Mouse (Mus musculus): ENCODE data around the gene Mast4. TPM values are rescaled to one million over a fixed set of nuclear protein-coding genes. Genes with fewer than 3 reads are reported as not detected.

Gene Mast4
- polyA plus RNA-seq, 1 experiment from 2014 or later, result 36.9 TPM

DNA sequence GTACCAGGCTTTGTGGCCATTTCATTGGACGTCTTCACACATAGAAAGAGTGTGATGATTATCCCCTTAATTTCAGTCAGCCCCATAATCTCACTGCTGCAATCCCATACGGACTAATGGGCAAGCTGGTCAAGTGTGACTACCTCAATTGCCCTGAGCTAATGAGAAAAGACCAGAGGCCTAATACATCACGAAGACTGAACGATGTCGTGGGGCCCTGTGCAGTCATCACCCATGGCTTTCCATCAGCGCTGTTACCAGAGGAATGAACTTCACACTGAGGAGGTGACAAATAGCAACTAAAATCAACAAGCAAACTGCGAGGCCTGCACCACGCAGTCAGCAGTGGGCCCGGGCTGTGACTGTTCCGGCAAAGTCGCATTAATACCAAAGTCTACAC is 344.7 kb downstream of the Mast4 start:
- Histone ChIP-seq H3K9me3 (replicated peaks; ENCODE audit: control insufficient read depth, low read length) (no peaks in the 10 kb centered on the region), H3K27ac (ENCODE audit: low read length) (no peak overlapping the region), H3K4me2 (ENCODE audit: low read depth, low read length) (no peak overlapping the region), H3K9ac (ENCODE audit: low read length) (no peak overlapping the region), H3K27me3 (ENCODE audit: control insufficient read depth, insufficient read depth, low read length) (no peaks in the 10 kb centered on the region), H3K4me1 (ENCODE audit: control insufficient read depth, insufficient read depth, low read length) (peaks cover 6% of the 10 kb centered on the region; the same call in 1 of the 2 replicates), H3K36me3 (ENCODE audit: control insufficient read depth, insufficient read depth) (no peaks in the 10 kb centered on the region), H3K4me3 (ENCODE audit: low read length) (no peak overlapping the region)
- no peak for ATAC-seq (replicated peaks; ENCODE audit: extremely low read depth, insufficient read depth, low FRiP score)
- 73% methylated on average over 11 of the region's 11 CpGs for WGBS

DNA sequence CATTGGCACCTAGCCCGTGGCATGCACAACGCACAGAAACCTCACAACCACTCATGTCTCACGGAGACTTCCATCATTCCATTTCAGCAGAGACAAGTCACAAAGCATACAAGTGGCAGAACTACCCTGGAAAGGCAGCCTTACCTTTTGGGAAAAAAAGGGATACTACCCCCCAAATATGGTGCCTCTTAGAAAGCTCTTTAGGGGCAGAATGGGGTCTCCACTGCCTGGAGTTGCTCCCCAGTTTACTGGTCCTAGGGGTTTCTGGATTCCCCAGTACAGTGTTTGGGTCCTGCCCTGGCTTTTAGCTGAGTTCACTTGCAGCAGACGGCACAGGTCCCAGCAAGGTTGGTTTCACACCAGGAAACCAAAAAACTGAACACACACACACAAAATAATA is 345.3 kb downstream of the Mast4 start:
- ATAC-seq (replicated peaks; ENCODE audit: extremely low read depth, insufficient read depth, low FRiP score), result no peak
- Histone ChIP-seq H3K4me2 (ENCODE audit: low read depth, low read length) (no peak overlapping the region), H3K27ac (ENCODE audit: low read length) (no peak overlapping the region), H3K4me1 (ENCODE audit: control insufficient read depth, insufficient read depth, low read length) (peaks cover 6% of the 10 kb centered on the region; the same call in 1 of the 2 replicates), H3K36me3 (ENCODE audit: control insufficient read depth, insufficient read depth) (0 out of 2 replicates have a peak, but pooled peaks cover 3% of the 10 kb centered on the region), H3K9me3 (replicated peaks; ENCODE audit: control insufficient read depth, low read length) (0 out of 2 replicates have a peak, but pooled peaks cover 2% of the 10 kb centered on the region), H3K4me3 (ENCODE audit: low read length) (no peak overlapping the region), H3K9ac (ENCODE audit: low read length) (no peak overlapping the region), H3K27me3 (ENCODE audit: control insufficient read depth, insufficient read depth, low read length) (no peaks in the 10 kb centered on the region)
- 81% methylated on average over 4 of the region's 4 CpGs for WGBS

DNA sequence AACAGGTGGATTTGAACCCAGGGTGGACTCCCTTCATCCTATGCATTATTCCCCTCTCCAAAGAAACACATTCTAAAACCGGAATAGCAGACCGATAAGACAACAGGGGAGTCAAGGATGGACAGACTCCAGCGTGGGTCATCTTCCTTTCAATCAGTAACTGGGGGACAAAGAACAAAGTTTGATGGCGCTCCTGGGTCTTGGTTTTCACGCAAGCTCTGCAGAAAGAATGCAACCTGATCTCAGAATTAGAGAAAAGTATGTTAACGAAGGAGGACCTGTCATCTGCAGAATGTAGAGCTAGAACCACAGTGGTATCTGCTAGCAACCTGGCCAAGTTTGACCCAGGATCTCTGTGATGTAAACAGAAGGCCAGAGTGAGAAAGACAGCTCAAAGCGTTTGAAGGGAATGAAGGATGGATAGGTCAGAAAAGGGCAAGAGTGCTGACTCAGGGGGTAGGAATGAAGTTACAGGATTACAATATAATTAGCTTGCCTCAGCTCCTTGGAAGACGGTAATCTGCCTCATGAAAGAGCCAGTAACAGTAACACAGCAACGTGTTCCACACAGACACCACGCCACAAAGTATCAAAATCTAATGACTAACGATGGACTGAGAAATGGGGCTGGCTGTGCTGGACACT is 345.9 kb downstream of the Mast4 start:
- Histone ChIP-seq H3K4me2 (ENCODE audit: low read depth, low read length) (no peak overlapping the region), H3K9me3 (replicated peaks; ENCODE audit: control insufficient read depth, low read length) (0 out of 2 replicates have a peak, but pooled peaks cover 2% of the 10 kb centered on the region), H3K9ac (ENCODE audit: low read length) (no peak overlapping the region), H3K36me3 (ENCODE audit: control insufficient read depth, insufficient read depth) (0 out of 2 replicates have a peak, but pooled peaks cover 3% of the 10 kb centered on the region), H3K4me1 (ENCODE audit: control insufficient read depth, insufficient read depth, low read length) (peaks cover 6% of the 10 kb centered on the region; the same call in 1 of the 2 replicates), H3K27ac (ENCODE audit: low read length) (no peak overlapping the region), H3K4me3 (ENCODE audit: low read length) (no peak overlapping the region), H3K27me3 (ENCODE audit: control insufficient read depth, insufficient read depth, low read length) (no peaks in the 10 kb centered on the region)
- 70% methylated on average over 11 of the region's 11 CpGs for WGBS
- ATAC-seq (replicated peaks; ENCODE audit: extremely low read depth, insufficient read depth, low FRiP score), result no peak

DNA sequence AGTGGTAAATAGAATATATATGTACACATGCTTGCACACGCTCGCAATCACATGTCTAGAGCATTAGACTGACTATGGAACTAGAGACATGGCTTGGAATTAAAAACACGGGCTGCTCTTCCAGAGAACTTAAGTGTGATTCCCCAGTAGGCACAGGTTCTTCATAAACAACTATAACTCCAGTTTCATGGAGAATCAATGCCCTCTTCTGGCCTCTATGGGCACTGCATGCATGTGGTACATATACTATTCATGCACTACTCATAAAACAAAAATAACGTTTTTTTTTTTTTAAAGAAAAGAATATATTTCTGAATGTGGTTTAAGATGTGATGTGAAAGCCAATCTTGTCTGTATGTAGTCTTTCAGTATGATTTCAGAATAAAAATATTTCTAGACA is 349.7 kb downstream of the Mast4 start:
- Histone ChIP-seq H3K4me3 (ENCODE audit: low read length) (no peak overlapping the region), H3K4me2 (ENCODE audit: low read depth, low read length) (no peak overlapping the region), H3K9me3 (replicated peaks; ENCODE audit: control insufficient read depth, low read length) (peaks cover 7% of the 10 kb centered on the region), H3K9ac (ENCODE audit: low read length) (no peak overlapping the region), H3K36me3 (ENCODE audit: control insufficient read depth, insufficient read depth) (peaks cover 8% of the 10 kb centered on the region; the same call in 1 of the 2 replicates), H3K4me1 (ENCODE audit: control insufficient read depth, insufficient read depth, low read length) (peaks cover 3% of the 10 kb centered on the region; the same call in 1 of the 2 replicates), H3K27me3 (ENCODE audit: control insufficient read depth, insufficient read depth, low read length) (no peaks in the 10 kb centered on the region), H3K27ac (ENCODE audit: low read length) (no peak overlapping the region)
- ATAC-seq (replicated peaks; ENCODE audit: extremely low read depth, insufficient read depth, low FRiP score), result no peak
- WGBS, result 98% methylated on average over 4 of the region's 4 CpGs

DNA sequence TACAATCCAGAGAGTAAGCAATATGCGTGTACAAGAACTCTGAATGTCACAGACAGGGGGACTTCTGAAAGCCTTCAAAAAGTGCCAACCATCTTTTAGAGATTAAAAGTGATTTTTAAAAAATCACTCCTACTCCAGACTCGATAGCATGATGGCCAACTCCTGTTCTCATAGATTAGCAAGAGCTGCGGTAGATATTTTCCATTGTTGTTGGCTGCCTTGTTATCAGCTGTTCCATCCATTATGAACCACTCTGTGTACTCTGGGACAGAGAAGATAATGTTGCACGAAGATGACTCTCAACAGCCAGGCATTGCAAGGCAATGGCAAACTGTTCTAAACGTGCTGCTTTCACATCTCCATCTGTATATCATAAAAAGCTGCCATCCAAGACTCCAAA is 360.4 kb downstream of the Mast4 start:
- Histone ChIP-seq H3K4me3 (ENCODE audit: low read length) (no peak overlapping the region), H3K4me1 (ENCODE audit: control insufficient read depth, insufficient read depth, low read length) (peaks cover 22% of the 10 kb centered on the region), H3K27ac (ENCODE audit: low read length) (no peak overlapping the region), H3K4me2 (ENCODE audit: low read depth, low read length) (no peak overlapping the region), H3K9ac (ENCODE audit: low read length) (no peak overlapping the region), H3K27me3 (ENCODE audit: control insufficient read depth, insufficient read depth, low read length) (no peaks in the 10 kb centered on the region), H3K36me3 (ENCODE audit: control insufficient read depth, insufficient read depth) (no peaks in the 10 kb centered on the region), H3K9me3 (replicated peaks; ENCODE audit: control insufficient read depth, low read length) (no peaks in the 10 kb centered on the region)
- 51% methylated on average over 5 of the region's 5 CpGs for WGBS
- ATAC-seq (replicated peaks; ENCODE audit: extremely low read depth, insufficient read depth, low FRiP score), result no peak

DNA sequence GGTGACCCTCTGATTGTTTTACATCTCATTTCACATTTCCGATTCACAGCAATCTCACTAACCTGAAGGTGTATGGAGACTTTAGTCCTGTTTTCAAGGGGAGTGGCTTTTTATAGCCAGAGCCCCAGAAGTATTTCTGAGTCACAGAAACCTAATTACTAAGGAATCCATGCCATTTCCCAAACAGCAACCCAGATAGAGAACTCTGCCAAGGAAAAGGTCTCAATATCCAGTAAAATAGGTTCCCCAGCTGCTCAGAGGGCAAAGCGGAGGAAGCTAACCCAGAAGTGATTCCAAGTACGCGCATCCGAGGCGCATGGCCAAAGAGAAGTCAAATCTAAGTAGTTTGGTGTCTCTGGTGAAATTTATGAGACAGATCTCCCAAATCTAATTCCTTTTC is 370.8 kb downstream of the Mast4 start:
- H3K9ac ChIP-seq (ENCODE audit: low read length), result no peak overlapping the region
- ATAC-seq (replicated peaks; ENCODE audit: extremely low read depth, insufficient read depth, low FRiP score), result no peak
- H3K27me3 ChIP-seq (ENCODE audit: control insufficient read depth, insufficient read depth, low read length), result no peaks in the 10 kb centered on the region
- H3K4me2 ChIP-seq (ENCODE audit: low read depth, low read length), result no peak overlapping the region
- no peaks in the 10 kb centered on the region for H3K9me3 ChIP-seq (replicated peaks; ENCODE audit: control insufficient read depth, low read length)
- 90% methylated on average over 6 of the region's 6 CpGs for WGBS
- no peaks in the 10 kb centered on the region for H3K36me3 ChIP-seq (ENCODE audit: control insufficient read depth, insufficient read depth)
- no peak overlapping the region for H3K27ac ChIP-seq (ENCODE audit: low read length)
- peaks cover 5% of the 10 kb centered on the region for H3K4me1 ChIP-seq (ENCODE audit: control insufficient read depth, insufficient read depth, low read length)
- H3K4me3 ChIP-seq (ENCODE audit: low read length), result no peak overlapping the region

DNA sequence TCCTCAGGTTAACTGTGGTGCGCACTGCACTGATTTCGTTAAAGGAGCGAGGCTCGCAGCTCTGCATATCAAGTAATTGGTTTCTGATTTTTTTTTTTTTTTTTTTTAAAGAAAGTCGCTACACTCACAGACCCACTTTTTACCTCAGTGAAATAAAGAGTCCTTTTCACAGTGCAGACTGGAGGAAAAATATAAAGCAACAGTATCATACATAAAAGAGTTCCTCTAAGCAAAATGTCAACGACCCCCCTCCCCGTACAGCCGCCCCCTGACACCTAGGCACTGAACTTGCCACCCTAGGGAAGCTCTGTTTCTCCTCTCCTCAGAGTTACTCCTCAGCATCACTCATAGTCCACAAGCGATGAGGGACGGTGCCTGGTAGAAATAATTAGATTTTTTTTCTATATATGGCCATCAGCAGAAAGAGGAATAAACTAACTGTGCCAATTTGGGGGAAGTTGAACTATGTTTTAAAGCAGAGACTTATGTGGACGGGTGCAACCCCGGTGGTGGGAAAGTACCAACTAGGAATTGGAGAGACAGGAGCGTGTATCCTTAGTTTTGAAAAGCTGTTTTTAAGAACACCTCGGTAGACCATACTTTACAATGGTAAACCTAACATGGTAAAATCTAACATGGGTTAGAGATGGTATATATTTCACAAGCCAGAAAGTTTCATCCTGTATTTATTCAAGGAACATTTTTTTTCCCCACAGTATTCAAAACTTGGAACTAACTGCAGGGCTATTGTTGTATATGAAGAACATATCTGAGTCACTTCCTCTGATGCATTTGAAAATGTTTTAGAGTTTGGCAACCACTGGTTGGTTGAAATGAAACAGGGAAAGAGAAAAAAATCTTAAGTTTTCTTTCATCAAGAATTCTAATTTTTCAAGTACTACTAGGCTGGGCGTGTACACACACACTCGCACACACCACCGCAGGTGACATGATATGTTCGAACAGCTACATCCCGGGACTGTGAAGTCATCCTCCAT is 375.7 kb downstream of the Mast4 start:
- H3K9ac ChIP-seq (ENCODE audit: low read length), result peak overlapping the region; percentile 70
- no peaks in the 10 kb centered on the region for H3K36me3 ChIP-seq (ENCODE audit: control insufficient read depth, insufficient read depth)
- H3K27ac ChIP-seq (ENCODE audit: low read length), result peak overlapping the region; percentile 94
- peaks cover 24% of the 10 kb centered on the region for H3K4me1 ChIP-seq (ENCODE audit: control insufficient read depth, insufficient read depth, low read length)
- no peak for ATAC-seq (replicated peaks; ENCODE audit: extremely low read depth, insufficient read depth, low FRiP score)
- no peaks in the 10 kb centered on the region for H3K9me3 ChIP-seq (replicated peaks; ENCODE audit: control insufficient read depth, low read length)
- no peaks in the 10 kb centered on the region for H3K27me3 ChIP-seq (ENCODE audit: control insufficient read depth, insufficient read depth, low read length)
- H3K4me3 ChIP-seq (ENCODE audit: low read length), result peak overlapping the region; percentile 50
- H3K4me2 ChIP-seq (ENCODE audit: low read depth, low read length), result peak overlapping the region; percentile 64
- 42% methylated on average over 19 of the region's 19 CpGs for WGBS

DNA sequence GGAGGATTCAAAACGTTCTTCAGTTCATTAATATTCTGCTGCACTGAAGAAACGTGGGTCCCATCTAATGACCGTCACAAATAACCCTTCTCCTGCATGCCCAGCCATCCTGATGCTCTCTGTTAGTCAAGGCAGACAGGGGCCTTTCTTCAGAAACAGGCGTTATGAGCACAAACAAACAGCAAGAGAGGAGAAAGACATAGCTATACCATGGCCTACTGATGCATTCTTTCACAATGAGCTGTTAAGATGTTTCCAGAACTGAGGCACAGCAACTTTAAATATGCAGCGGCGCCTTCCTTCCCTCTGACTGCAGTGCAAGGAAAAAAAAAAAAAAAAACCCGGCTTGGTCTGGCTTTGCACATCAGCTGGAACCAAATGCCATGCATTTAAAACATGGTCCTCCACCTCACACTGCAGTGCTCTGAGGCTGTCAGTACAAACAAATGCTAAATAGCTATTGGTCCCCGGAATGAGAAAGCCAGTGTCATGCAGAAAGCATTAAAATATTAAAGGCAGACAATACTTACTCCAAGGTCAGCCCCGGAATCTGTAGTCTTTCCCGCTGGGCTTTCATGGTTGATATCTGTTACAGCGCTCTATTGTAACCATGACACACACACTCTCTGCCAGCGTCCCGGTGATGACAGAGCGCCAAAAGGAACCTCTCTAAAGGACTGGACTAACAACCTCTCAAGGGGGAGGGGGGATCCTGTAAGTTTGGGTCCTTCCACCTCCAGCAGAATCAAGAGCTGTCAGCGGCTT is 376.6 kb downstream of the Mast4 start:
- 5% methylated on average over 15 of the region's 15 CpGs for WGBS
- peak; percentile 78 for ATAC-seq (replicated peaks; ENCODE audit: extremely low read depth, insufficient read depth, low FRiP score)

More for the DNA sequence above, 376.6 kb downstream of the Mast4 start:
- Histone ChIP-seq H3K36me3 (ENCODE audit: control insufficient read depth, insufficient read depth) (no peaks in the 10 kb centered on the region), H3K4me2 (ENCODE audit: low read depth, low read length) (peak overlapping the region; percentile 64), H3K9me3 (replicated peaks; ENCODE audit: control insufficient read depth, low read length) (no peaks in the 10 kb centered on the region), H3K9ac (ENCODE audit: low read length) (peak overlapping the region; percentile 70), H3K4me1 (ENCODE audit: control insufficient read depth, insufficient read depth, low read length) (peaks cover 24% of the 10 kb centered on the region), H3K27ac (ENCODE audit: low read length) (peak overlapping the region; percentile 94), H3K27me3 (ENCODE audit: control insufficient read depth, insufficient read depth, low read length) (no peaks in the 10 kb centered on the region), H3K4me3 (ENCODE audit: low read length) (peak overlapping the region; percentile 50)

All from heart, embryonic 16.5 days (tissue).